Mouse (Mus musculus): ENCODE measurements at regions not wholly inside any gene's neighbourhood (a gene's known extent, or its start where the extent isn't known, plus 50 kb on each side); places are given as distances from the start of the nearest gene placed in this dataset.

GRCm38 (mm10) chr13:48746301-48746700 is 83.5 kb downstream of the Barx1 start:
- no peak overlapping the region for H3K4me3 ChIP-seq (replicated peaks; ENCODE audit: low read length)

More at GRCm38 (mm10) chr13:48746301-48746700, 83.5 kb downstream of the Barx1 start:
- 0 out of 2 replicates have a peak, but pooled peaks cover 5% of the 10 kb centered on the region for H3K4me1 ChIP-seq (replicated peaks; ENCODE audit: low read depth, low read length)
- no peaks in the 10 kb centered on the region for H3K36me3 ChIP-seq (ENCODE audit: insufficient read depth, low read length)
- peaks cover 31% of the 10 kb centered on the region for H3K27me3 ChIP-seq (ENCODE audit: insufficient read depth, low read length)
- no peak for TF ChIP-seq POU5F1 (IDR thresholded peaks at IDR 0.05; ENCODE audit: borderline replicate concordance, low read length)
- TF ChIP-seq NANOG (IDR thresholded peaks at IDR 0.05; ENCODE audit: borderline replicate concordance, low read length) = no peak
- TF ChIP-seq CTCF (conservative IDR thresholded peaks at IDR 0.05; ENCODE audit: low read length) = no peak
- no peaks in the 10 kb centered on the region for H3K9me3 ChIP-seq (ENCODE audit: low read length)
